Mouse (Mus musculus): ENCODE results near the gene Rgs13. TPM values are rescaled to one million over a fixed set of nuclear protein-coding genes. Genes with fewer than 3 reads are reported as not detected.
"Not testable (repeated sequence)": the region's sequence is repeated elsewhere in the genome, so short reads cannot be mapped to it uniquely, and the experiment has no call there.

The Rgs13 gene
- polyA plus RNA-seq, 1 experiment from 2014 or later: 1.5 TPM

- WGBS: 78% methylated on average over 3 of the region's 3 CpGs
- ATAC-seq (replicated peaks): no peak
- Histone ChIP-seq H3K27me3 (no peaks in the 10 kb centered on the region), H3K9me3 (no peaks in the 10 kb centered on the region), H3K4me3 (no peak overlapping the region), H3K9ac (replicated peaks) (no peak overlapping the region), H3K4me2 (replicated peaks) (no peak overlapping the region), H3K27ac (replicated peaks) (no peak overlapping the region), H3K4me1 (peaks cover 5% of the 10 kb centered on the region; the same call in 1 of the 2 replicates), H3K36me3 (no peaks in the 10 kb centered on the region)
These were observed 27.2 kb downstream of the Rgs13 start for GRCm38 (mm10) chr1:144149997-144150396.

GRCm38 (mm10) chr1:144141398-144141797 is 35.8 kb downstream of the Rgs13 start:
- not testable (repeated sequence) for H3K4me3 ChIP-seq; H3K27me3 ChIP-seq; H3K9ac ChIP-seq (replicated peaks); H3K27ac ChIP-seq (replicated peaks); H3K4me2 ChIP-seq (replicated peaks); H3K9me3 ChIP-seq; H3K4me1 ChIP-seq; ATAC-seq (replicated peaks); H3K36me3 ChIP-seq
- 94% methylated on average over 2 of the region's 2 CpGs for WGBS

- WGBS: 100% methylated on average over 1 of the region's 1 CpGs
- H3K4me2 ChIP-seq (replicated peaks): no peak overlapping the region
- no peaks in the 10 kb centered on the region for H3K36me3 ChIP-seq
- H3K9ac ChIP-seq (replicated peaks): no peak overlapping the region
- H3K27ac ChIP-seq (replicated peaks): no peak overlapping the region
- H3K4me3 ChIP-seq: no peak overlapping the region
- ATAC-seq (replicated peaks): no peak
- H3K4me1 ChIP-seq: no peaks in the 10 kb centered on the region
- H3K9me3 ChIP-seq: no peaks in the 10 kb centered on the region
- H3K27me3 ChIP-seq: no peaks in the 10 kb centered on the region
These were observed 37.3 kb downstream of the Rgs13 start for GRCm38 (mm10) chr1:144139847-144140246.

GRCm38 (mm10) chr1:144127965-144128364 is 49.2 kb downstream of the Rgs13 start:
- Histone ChIP-seq H3K9me3 (no peaks in the 10 kb centered on the region), H3K27me3 (no peaks in the 10 kb centered on the region), H3K9ac (replicated peaks) (no peak overlapping the region), H3K4me3 (no peak overlapping the region), H3K4me1 (no peaks in the 10 kb centered on the region), H3K4me2 (replicated peaks) (no peak overlapping the region), H3K36me3 (no peaks in the 10 kb centered on the region), H3K27ac (replicated peaks) (no peak overlapping the region)
- WGBS: 86% methylated on average over 7 of the region's 7 CpGs
- ATAC-seq (replicated peaks): no peak

GRCm38 (mm10) chr1:144120042-144120441 is 57.1 kb downstream of the Rgs13 start:
- H3K27ac ChIP-seq (replicated peaks): no peak overlapping the region
- H3K27me3 ChIP-seq: no peaks in the 10 kb centered on the region
- no peak overlapping the region for H3K9ac ChIP-seq (replicated peaks)
- no peak overlapping the region for H3K4me3 ChIP-seq
- H3K36me3 ChIP-seq: no peaks in the 10 kb centered on the region
- no peak overlapping the region for H3K4me2 ChIP-seq (replicated peaks)
- peak; percentile 46; the same call in 1 of the 2 replicates for ATAC-seq (replicated peaks)
- no peaks in the 10 kb centered on the region for H3K9me3 ChIP-seq
- H3K4me1 ChIP-seq: no peaks in the 10 kb centered on the region
- WGBS: 57% methylated on average over 4 of the region's 4 CpGs

- no peaks in the 10 kb centered on the region for H3K27me3 ChIP-seq
- H3K4me3 ChIP-seq: no peak overlapping the region
- H3K9ac ChIP-seq (replicated peaks): no peak overlapping the region
- H3K9me3 ChIP-seq: no peaks in the 10 kb centered on the region
- ATAC-seq (replicated peaks): no peak
- no peak overlapping the region for H3K27ac ChIP-seq (replicated peaks)
- no peak overlapping the region for H3K4me2 ChIP-seq (replicated peaks)
- 47% methylated on average over 2 of the region's 2 CpGs for WGBS
- H3K36me3 ChIP-seq: no peaks in the 10 kb centered on the region
- no peaks in the 10 kb centered on the region for H3K4me1 ChIP-seq
These were observed 57.7 kb downstream of the Rgs13 start for GRCm38 (mm10) chr1:144119456-144119855.

- Histone ChIP-seq H3K4me3 (no peak overlapping the region), H3K9me3 (no peaks in the 10 kb centered on the region), H3K9ac (replicated peaks) (no peak overlapping the region), H3K36me3 (no peaks in the 10 kb centered on the region), H3K4me1 (no peaks in the 10 kb centered on the region), H3K27me3 (no peaks in the 10 kb centered on the region), H3K27ac (replicated peaks) (no peak overlapping the region), H3K4me2 (replicated peaks) (no peak overlapping the region)
- ATAC-seq (replicated peaks): no peak
- WGBS: 86% methylated on average over 6 of the region's 6 CpGs
These were observed 61.1 kb downstream of the Rgs13 start for GRCm38 (mm10) chr1:144115848-144116727.

- H3K27ac ChIP-seq (replicated peaks): no peak overlapping the region
- H3K36me3 ChIP-seq: no peaks in the 10 kb centered on the region
- no peak overlapping the region for H3K9ac ChIP-seq (replicated peaks)
- 78% methylated on average over 6 of the region's 6 CpGs for WGBS
- H3K27me3 ChIP-seq: no peaks in the 10 kb centered on the region
- H3K4me1 ChIP-seq: no peaks in the 10 kb centered on the region
- H3K4me2 ChIP-seq (replicated peaks): no peak overlapping the region
- H3K4me3 ChIP-seq: no peak overlapping the region
- no peak for ATAC-seq (replicated peaks)
- H3K9me3 ChIP-seq: no peaks in the 10 kb centered on the region
These were observed 63.6 kb downstream of the Rgs13 start for GRCm38 (mm10) chr1:144113438-144114074.

- no peak overlapping the region for H3K4me2 ChIP-seq (replicated peaks)
- H3K27me3 ChIP-seq: no peaks in the 10 kb centered on the region
- no peak overlapping the region for H3K4me3 ChIP-seq
- no peak for ATAC-seq (replicated peaks)
- no peak overlapping the region for H3K9ac ChIP-seq (replicated peaks)
- no peaks in the 10 kb centered on the region for H3K9me3 ChIP-seq
- H3K4me1 ChIP-seq: no peaks in the 10 kb centered on the region
- no peaks in the 10 kb centered on the region for H3K36me3 ChIP-seq
- 77% methylated on average over 2 of the region's 2 CpGs for WGBS
- no peak overlapping the region for H3K27ac ChIP-seq (replicated peaks)
These were observed 64.2 kb downstream of the Rgs13 start for GRCm38 (mm10) chr1:144112946-144113345.

- no peaks in the 10 kb centered on the region for H3K9me3 ChIP-seq
- no peak overlapping the region for H3K4me3 ChIP-seq
- no peak for ATAC-seq (replicated peaks)
- no peak overlapping the region for H3K9ac ChIP-seq (replicated peaks)
- 73% methylated on average over 1 of the region's 1 CpGs for WGBS
- H3K27ac ChIP-seq (replicated peaks): no peak overlapping the region
- no peaks in the 10 kb centered on the region for H3K4me1 ChIP-seq
- H3K36me3 ChIP-seq: no peaks in the 10 kb centered on the region
- no peak overlapping the region for H3K4me2 ChIP-seq (replicated peaks)
- H3K27me3 ChIP-seq: no peaks in the 10 kb centered on the region
These were observed 78.4 kb downstream of the Rgs13 start for GRCm38 (mm10) chr1:144098587-144099258.

- ATAC-seq (replicated peaks): peak; percentile 46; the same call in 1 of the 2 replicates
- H3K27me3 ChIP-seq: no peaks in the 10 kb centered on the region
- H3K27ac ChIP-seq (replicated peaks): no peak overlapping the region
- H3K4me2 ChIP-seq (replicated peaks): no peak overlapping the region
- H3K4me3 ChIP-seq: no peak overlapping the region
- H3K9ac ChIP-seq (replicated peaks): no peak overlapping the region
- H3K9me3 ChIP-seq: no peaks in the 10 kb centered on the region
- WGBS: 63% methylated on average over 1 of the region's 1 CpGs
- H3K36me3 ChIP-seq: no peaks in the 10 kb centered on the region
- H3K4me1 ChIP-seq: no peaks in the 10 kb centered on the region
These were observed 86.8 kb downstream of the Rgs13 start for GRCm38 (mm10) chr1:144090410-144090809.

Data from forebrain, embryonic 15.5 days (tissue).